In the genomic region with DNA sequence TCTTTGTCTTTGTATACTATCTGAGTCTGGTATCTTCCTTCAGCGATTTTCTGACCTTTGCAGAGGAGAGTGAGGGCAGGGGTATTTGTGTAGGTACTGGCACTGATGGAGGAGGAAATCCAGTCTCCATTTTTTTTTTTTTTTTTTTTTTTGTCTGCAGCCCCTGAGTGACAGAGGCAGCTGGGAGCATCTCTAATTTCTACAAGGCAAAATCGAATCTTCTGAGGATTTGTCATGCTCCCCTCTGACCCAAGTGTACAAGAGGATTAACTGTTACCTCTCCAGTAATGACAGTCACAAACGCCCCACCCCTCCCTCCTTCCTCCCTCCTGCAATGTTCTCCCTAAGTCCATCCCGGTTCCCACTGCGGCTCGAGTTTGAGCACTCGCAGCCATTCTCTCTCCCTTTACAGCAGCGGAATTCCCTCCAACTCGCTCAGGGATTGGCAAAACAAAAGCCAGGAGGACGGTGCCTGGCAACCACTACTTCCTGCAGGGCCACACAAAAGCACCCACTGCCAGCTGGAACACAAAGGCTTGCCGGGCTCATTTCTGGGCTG, we compare ENCODE assay signal across 10 mouse cellular contexts. TPM values are rescaled to one million over a fixed set of nuclear protein-coding genes. Genes with fewer than 3 reads are reported as not detected.
DNase-seq lines count a peak whose midpoint lies in the region; TF ChIP-seq lines count a peak whose summit lies in the region.
"Had no signal": no experiment of that assay in that cellular context is flagged by ENCODE, and none has a peak within 500 bp of the region (broad histone marks: within the 10 kb centered on the region; RNA-seq: fewer than 3 reads in every experiment).

No protein-coding gene starts in this region.

- WGBS in heart, embryonic 10.5 days, result 6% methylated on average over 11 of the region's 11 CpGs
- whole genome bisulfite sequencing in heart, adult 2 months, result 5% methylated on average over 11 of the region's 11 CpGs

- no peaks in the 10 kb centered on the region for H3K79me2 ChIP-seq in heart, adult 2 months (replicated peaks; ENCODE audit: control insufficient read depth, insufficient read depth, low read length)

- no peak overlapping the region for H3K9ac ChIP-seq in heart, adult 2 months (ENCODE audit: low read depth, low read length)

- no peak for TF ChIP-seq EP300 in heart, adult 2 months (IDR thresholded peaks at IDR 0.05; ENCODE audit: insufficient read depth, low read depth, low read length)

- TF ChIP-seq POLR2A in heart, adult 2 months (IDR thresholded peaks at IDR 0.05; ENCODE audit: insufficient read depth, low read depth, low read length), result no peak

- H3K27ac ChIP-seq in heart, embryonic 10.5 days, result peak overlapping the region; percentile 82
- no peak overlapping the region for H3K27ac ChIP-seq in heart, adult 2 months

- H3K36me3 ChIP-seq in heart, embryonic 10.5 days, result no peaks in the 10 kb centered on the region
- no peaks in the 10 kb centered on the region for H3K36me3 ChIP-seq in heart, adult 2 months (ENCODE audit: control insufficient read depth, insufficient read depth, low read length)

- no peak for TF ChIP-seq CTCF in heart, adult 2 months (IDR thresholded peaks at IDR 0.05)

- H3K4me1 ChIP-seq in heart, embryonic 10.5 days, result peaks cover 3% of the 10 kb centered on the region
- no peaks in the 10 kb centered on the region for H3K4me1 ChIP-seq in heart, adult 2 months (ENCODE audit: control insufficient read depth, insufficient read depth, low read length)

- H3K4me3 ChIP-seq in heart, embryonic 10.5 days, result peak overlapping the region; percentile 49
- H3K4me3 ChIP-seq in heart, adult 2 months, result no peak overlapping the region

- no peaks in the 10 kb centered on the region for H3K9me3 ChIP-seq in heart, embryonic 10.5 days

- DNase-seq in heart, embryonic 10.5 days (ENCODE audit: low spot score), result peak; percentile 77
- DNase-seq in heart, adult 2 months, result no peak
- DNase-seq in brain, adult 2 months (ENCODE audit: low read depth, low spot score), result peak; percentile 69
- peak; percentile 23 for DNase-seq in forelimb bud, embryonic 11.5 days (ENCODE audit: low read depth, low spot score)
- DNase-seq in layer of hippocampus, postnatal 36 days, result peak; percentile 50 to 62
- peak; percentile 63 for DNase-seq in neural tube, embryonic 10.5 days (ENCODE audit: extremely low spot score, low spot score)
- no peak for DNase-seq in thymus, postnatal 14 days
- no peak for DNase-seq in spleen, adult 12 weeks (ENCODE audit: low spot score)

- no peaks in the 10 kb centered on the region for H3K27me3 ChIP-seq in heart, embryonic 10.5 days (ENCODE audit: insufficient read depth, poor library complexity, severe bottlenecking)
- no peaks in the 10 kb centered on the region for H3K27me3 ChIP-seq in heart, adult 2 months (ENCODE audit: control insufficient read depth, insufficient read depth, low read length)
- H3K27me3 ChIP-seq: CH12.LX had no signal

- intact Hi-C loops in heart, adult 2 months (cut with DNase I), result no loop called here

RNA-seq across cellular contexts. Expression of a gene that starts 35.9 kb away (rescaled TPM):
- polyA plus RNA-seq in heart, embryonic 10.5 days (2016; fragmentation: Nextera tagmentation; extraction: Ambion mirVana), result 1.2 and 2.4 TPM in 2 replicates
- total RNA-seq in heart, adult 2 months (2021), result 10 to 100 TPM; 12.7 to 15.7 TPM
- 5.0 and 7.7 TPM in 2 replicates for polyA plus RNA-seq in heart, adult 2 months (2012; rRNA removed)
- 1 to 10 TPM; 4.0 to 4.2 TPM for total RNA-seq in layer of hippocampus, postnatal 36 days (2021)
- total RNA-seq: neutrophil, adult 5-6 weeks had no signal

Comparison
In these comparisons a context has a peak if more than half of its experiments do, and no peak if none do; other contexts are left out.
1. DNase-seq: peak in heart, embryonic 10.5 days (single experiment), brain, adult 2 months (single experiment), forelimb bud, embryonic 11.5 days (single experiment), layer of hippocampus, postnatal 36 days (2 of 2) and neural tube, embryonic 10.5 days (single experiment); none in heart, adult 2 months (0 of 2), thymus, postnatal 14 days (single experiment) and spleen, adult 12 weeks (single experiment).